Mouse (Mus musculus): Measurements from ENCODE around the gene Mettl23. TPM values are rescaled to one million over a fixed set of nuclear protein-coding genes. Genes with fewer than 3 reads are reported as not detected.

Gene Mettl23
- polyA plus RNA-seq, 1 experiment, result 45.5 TPM

DNA sequence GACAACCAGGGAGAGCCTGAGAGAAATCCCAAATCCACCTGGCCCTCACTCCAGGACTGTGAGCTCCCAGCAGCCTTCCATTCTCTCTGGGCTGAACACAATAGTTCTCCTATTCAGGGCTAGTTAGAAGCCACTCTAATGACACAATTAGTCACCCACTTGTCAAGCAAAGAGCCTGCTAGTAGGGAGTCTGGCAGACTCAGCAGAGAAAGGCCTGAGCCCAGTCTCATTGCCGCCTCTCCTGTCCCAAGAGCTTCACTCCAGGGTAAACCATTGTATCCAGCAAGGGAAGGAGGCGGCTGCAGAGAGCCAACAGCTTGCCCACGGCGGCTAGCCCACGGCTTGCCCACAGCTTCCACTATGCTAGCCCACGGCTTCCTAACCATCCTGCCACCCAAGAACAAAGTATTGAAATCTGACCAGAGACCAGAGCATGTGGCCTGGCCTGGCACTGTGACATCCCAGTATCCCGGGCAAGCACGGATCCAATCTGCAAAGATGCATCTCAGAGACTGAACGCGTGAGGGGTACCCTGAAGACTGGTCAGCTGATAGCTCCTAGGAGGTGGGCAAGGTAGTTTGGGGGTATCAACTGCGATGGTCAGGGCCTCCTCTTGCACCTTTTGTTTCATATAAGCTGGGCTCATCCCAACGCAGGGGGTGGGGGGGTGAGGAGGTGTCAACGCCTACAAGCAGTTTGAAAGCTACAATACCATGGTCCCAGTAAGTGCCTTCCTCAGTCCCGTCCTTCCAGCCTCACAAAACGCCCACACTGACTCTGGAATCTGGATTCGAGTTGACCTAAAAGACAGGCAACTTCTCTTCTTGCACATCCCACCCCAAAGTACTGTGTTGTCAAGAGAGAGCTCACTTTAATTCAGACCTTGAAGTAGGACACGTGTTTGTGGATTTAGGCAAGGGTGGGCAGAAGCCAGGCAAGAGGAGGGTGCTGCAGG lies 16.3 kb upstream of the Mettl23 start:
- TF ChIP-seq CTCF (IDR thresholded peaks at IDR 0.05; ENCODE audit: control insufficient read depth, insufficient read depth, insufficient replicate concordance, low read depth, low read length), result no peak
- TF ChIP-seq POLR2A (IDR thresholded peaks at IDR 0.05; ENCODE audit: control insufficient read depth, low read depth, low read length), result no peak
- peaks cover 20% of the 10 kb centered on the region for H3K4me1 ChIP-seq (ENCODE audit: control insufficient read depth, insufficient read depth, low read length)
- peak overlapping the region; percentile 73; the same call in 1 of the 2 replicates for H3K27ac ChIP-seq (ENCODE audit: control insufficient read depth, insufficient read depth, low read depth, low read length)

DNA sequence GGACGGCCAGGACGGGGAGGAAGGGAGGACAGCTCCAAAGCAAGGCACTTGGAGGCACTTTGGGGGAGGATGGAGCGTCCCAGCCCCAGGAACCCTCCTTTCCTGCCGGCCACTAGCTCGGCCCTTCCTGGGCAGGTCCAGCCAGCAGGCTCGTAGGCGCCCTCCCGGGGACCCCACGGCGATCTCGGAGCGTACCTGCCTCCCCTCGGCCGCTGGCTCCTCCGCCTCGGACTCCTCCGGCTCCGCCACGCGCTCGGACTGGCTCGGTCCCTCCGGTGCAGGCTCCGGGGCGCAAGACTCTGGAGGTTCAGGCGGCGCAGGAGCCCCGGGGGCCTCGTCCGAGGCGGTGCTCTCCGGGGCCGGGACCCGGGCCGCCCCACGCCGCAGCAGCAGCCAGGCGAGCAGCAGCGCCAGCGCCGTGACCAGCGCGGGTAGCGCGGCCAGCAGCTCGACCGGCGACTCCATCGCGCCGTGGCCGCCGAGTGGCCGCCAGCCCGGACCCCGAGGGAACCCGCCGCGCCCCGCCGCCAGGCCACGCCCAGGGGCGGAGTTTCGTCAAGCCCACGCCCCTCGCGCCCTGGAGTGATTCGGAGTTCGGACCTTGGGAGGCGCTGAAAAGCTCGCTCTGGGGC lies 15.4 kb upstream of the Mettl23 start, which contains the start of gene Mxra7:
Gene Mxra7 (minus strand): TSS at position 513 of the 632 bp plus-strand sequence.
- Histone ChIP-seq H3K4me1 (ENCODE audit: control insufficient read depth, insufficient read depth, low read length) (peaks cover 20% of the 10 kb centered on the region), H3K27ac (ENCODE audit: control insufficient read depth, insufficient read depth, low read depth, low read length) (peak within 1 kb of the TSS; percentile 73), H3K4me3 (ENCODE audit: control insufficient read depth, low read depth, low read length) (peak within 1 kb of the TSS; percentile 78), H3K36me3 (ENCODE audit: control insufficient read depth, insufficient read depth, low read length) (no peaks in the 10 kb centered on the region), H3K27me3 (ENCODE audit: control insufficient read depth, insufficient read depth, low read length) (no peaks in the 10 kb centered on the region)
- TF ChIP-seq CTCF (IDR thresholded peaks at IDR 0.05; ENCODE audit: control insufficient read depth, insufficient read depth, insufficient replicate concordance, low read depth, low read length), result no peak
- peak; percentile 65; the same call in 1 of the 2 replicates for TF ChIP-seq POLR2A (IDR thresholded peaks at IDR 0.05; ENCODE audit: control insufficient read depth, low read depth, low read length)

More for the DNA sequence above, 16.3 kb upstream of the Mettl23 start:
- Histone ChIP-seq H3K36me3 (ENCODE audit: control insufficient read depth, insufficient read depth, low read length) (no peaks in the 10 kb centered on the region), H3K27me3 (ENCODE audit: control insufficient read depth, insufficient read depth, low read length) (no peaks in the 10 kb centered on the region), H3K4me3 (ENCODE audit: control insufficient read depth, low read depth, low read length) (peak overlapping the region; percentile 78)

DNA sequence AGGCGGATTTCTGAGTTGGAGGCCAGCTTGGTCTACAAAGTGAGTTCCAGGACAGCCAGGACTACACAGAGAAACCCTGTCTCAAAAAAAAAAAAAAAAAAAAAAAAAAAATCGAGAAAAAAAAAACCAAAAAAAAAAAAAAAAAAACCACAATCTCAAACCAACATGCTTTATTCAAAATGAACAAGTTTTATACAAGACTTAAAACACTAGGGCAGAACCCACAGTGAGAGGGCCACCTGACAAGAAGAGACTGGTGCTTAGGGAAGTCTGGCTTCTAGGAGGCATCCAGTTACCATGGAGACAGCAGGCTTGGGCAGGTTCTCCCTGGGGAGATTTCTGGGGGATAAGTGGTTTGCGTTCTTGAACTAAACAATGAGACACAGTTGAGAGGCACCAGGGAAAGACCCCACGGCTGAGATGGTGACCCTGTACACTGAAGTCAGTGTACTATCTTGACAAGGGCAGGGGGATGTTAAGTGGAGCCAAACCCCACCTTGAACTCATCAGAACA lies 10.8 kb upstream of the Mettl23 start:
- H3K4me3 ChIP-seq (ENCODE audit: control insufficient read depth, low read depth, low read length), result no peak overlapping the region
- peaks cover 16% of the 10 kb centered on the region for H3K4me1 ChIP-seq (ENCODE audit: control insufficient read depth, insufficient read depth, low read length)
- no peak overlapping the region for H3K27ac ChIP-seq (ENCODE audit: control insufficient read depth, insufficient read depth, low read depth, low read length)
- TF ChIP-seq CTCF (IDR thresholded peaks at IDR 0.05; ENCODE audit: control insufficient read depth, insufficient read depth, insufficient replicate concordance, low read depth, low read length) (no peak), POLR2A (IDR thresholded peaks at IDR 0.05; ENCODE audit: control insufficient read depth, low read depth, low read length) (no peak)
- no peaks in the 10 kb centered on the region for H3K36me3 ChIP-seq (ENCODE audit: control insufficient read depth, insufficient read depth, low read length)
- H3K27me3 ChIP-seq (ENCODE audit: control insufficient read depth, insufficient read depth, low read length), result no peaks in the 10 kb centered on the region

DNA sequence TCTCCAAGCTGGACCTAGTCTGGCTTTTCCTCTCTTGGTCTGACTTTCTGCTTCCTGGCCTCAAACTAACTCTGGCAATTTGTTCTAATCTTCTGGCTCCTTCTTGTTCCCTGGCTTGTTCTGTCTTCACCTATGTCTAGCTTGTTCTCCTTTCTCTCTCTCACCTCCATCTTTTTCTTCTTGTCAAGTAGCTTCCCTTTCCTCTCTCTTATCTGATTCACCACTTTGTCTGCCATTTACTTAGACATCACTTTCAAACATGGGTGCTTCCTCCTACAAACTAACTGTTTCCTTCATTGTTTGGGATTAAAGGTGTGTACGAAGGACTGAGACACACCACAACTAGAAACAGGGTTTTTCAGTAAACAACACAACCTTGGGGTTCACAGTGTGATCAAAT lies 8.1 kb upstream of the Mettl23 start:
- Histone ChIP-seq H3K27ac (ENCODE audit: control insufficient read depth, insufficient read depth, low read depth, low read length) (no peak overlapping the region), H3K4me1 (ENCODE audit: control insufficient read depth, insufficient read depth, low read length) (peaks cover 2% of the 10 kb centered on the region), H3K27me3 (ENCODE audit: control insufficient read depth, insufficient read depth, low read length) (no peaks in the 10 kb centered on the region), H3K36me3 (ENCODE audit: control insufficient read depth, insufficient read depth, low read length) (peaks cover 6% of the 10 kb centered on the region), H3K4me3 (ENCODE audit: control insufficient read depth, low read depth, low read length) (no peak overlapping the region)
- TF ChIP-seq POLR2A (IDR thresholded peaks at IDR 0.05; ENCODE audit: control insufficient read depth, low read depth, low read length), result no peak
- no peak for TF ChIP-seq CTCF (IDR thresholded peaks at IDR 0.05; ENCODE audit: control insufficient read depth, insufficient read depth, insufficient replicate concordance, low read depth, low read length)

DNA sequence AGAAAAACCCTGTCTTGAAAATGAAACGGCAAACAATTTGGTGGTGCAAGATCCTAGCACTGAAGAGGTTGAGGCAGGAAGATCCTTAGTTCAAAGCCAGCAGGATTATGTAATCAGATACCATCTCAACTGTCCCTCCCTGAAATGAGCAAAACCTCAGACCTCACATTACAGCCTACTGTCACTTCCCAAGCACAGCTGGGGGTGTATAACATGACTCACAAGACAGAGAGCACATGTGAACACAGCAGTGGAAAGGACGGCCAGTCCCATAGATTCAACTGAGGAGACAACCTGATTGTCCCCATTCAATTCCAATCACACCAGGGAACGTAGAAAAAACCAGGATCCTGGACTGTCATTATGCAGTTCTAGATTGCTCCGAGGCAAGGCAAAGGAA lies 6.8 kb upstream of the Mettl23 start:
- no peak for TF ChIP-seq POLR2A (IDR thresholded peaks at IDR 0.05; ENCODE audit: control insufficient read depth, low read depth, low read length)
- no peak for TF ChIP-seq CTCF (IDR thresholded peaks at IDR 0.05; ENCODE audit: control insufficient read depth, insufficient read depth, insufficient replicate concordance, low read depth, low read length)
- H3K4me3 ChIP-seq (ENCODE audit: control insufficient read depth, low read depth, low read length), result no peak overlapping the region
- H3K27me3 ChIP-seq (ENCODE audit: control insufficient read depth, insufficient read depth, low read length), result no peaks in the 10 kb centered on the region
- H3K27ac ChIP-seq (ENCODE audit: control insufficient read depth, insufficient read depth, low read depth, low read length), result no peak overlapping the region
- H3K36me3 ChIP-seq (ENCODE audit: control insufficient read depth, insufficient read depth, low read length), result peaks cover 7% of the 10 kb centered on the region
- peaks cover 2% of the 10 kb centered on the region for H3K4me1 ChIP-seq (ENCODE audit: control insufficient read depth, insufficient read depth, low read length)

DNA sequence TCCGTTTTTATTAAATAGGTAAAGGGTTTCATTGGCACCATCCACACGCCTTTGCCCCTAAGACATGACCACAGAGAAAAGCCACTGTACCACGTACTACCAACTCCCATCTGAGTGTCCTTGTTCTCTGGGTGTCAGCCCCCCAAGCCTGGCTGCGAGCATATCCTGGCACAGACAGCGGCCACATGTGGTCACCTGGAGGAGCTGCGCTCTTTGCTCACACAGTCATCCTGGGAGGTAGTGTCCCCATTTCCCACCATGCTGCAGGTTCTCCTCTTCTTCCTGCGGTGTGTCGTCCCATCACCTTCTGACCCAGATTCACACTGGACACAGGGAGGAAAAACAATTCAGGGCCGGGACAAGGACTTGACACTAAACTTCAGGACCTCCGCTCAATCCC lies 5.6 kb upstream of the Mettl23 start:
- Histone ChIP-seq H3K4me3 (ENCODE audit: control insufficient read depth, low read depth, low read length) (no peak overlapping the region), H3K4me1 (ENCODE audit: control insufficient read depth, insufficient read depth, low read length) (peaks cover 4% of the 10 kb centered on the region; the same call in 1 of the 2 replicates), H3K36me3 (ENCODE audit: control insufficient read depth, insufficient read depth, low read length) (peaks cover 9% of the 10 kb centered on the region), H3K27me3 (ENCODE audit: control insufficient read depth, insufficient read depth, low read length) (no peaks in the 10 kb centered on the region), H3K27ac (ENCODE audit: control insufficient read depth, insufficient read depth, low read depth, low read length) (no peak overlapping the region)
- no peak for TF ChIP-seq POLR2A (IDR thresholded peaks at IDR 0.05; ENCODE audit: control insufficient read depth, low read depth, low read length)
- no peak for TF ChIP-seq CTCF (IDR thresholded peaks at IDR 0.05; ENCODE audit: control insufficient read depth, insufficient read depth, insufficient replicate concordance, low read depth, low read length)

DNA sequence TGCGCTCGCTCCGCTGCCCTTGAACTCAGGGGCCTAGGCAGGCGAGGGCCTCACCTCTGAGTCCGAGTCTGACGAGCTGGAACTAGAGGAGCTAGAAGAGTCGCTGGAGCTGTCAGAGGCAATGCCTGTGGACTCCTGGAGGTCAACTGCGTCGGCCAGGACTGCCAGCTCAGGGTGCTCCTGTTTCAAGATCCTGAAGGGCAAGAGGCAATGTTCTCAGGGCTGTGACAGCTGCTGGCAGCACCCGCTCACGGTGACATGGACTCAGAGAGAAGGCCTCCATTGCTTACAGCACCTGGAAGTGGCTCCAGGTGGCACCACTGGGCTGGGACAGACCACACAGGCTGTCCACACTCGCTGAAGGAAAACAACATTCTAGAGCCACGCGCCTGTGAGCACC lies 4.1 kb upstream of the Mettl23 start:
- H3K27ac ChIP-seq (ENCODE audit: control insufficient read depth, insufficient read depth, low read depth, low read length), result no peak overlapping the region
- TF ChIP-seq POLR2A (IDR thresholded peaks at IDR 0.05; ENCODE audit: control insufficient read depth, low read depth, low read length) (no peak), CTCF (IDR thresholded peaks at IDR 0.05; ENCODE audit: control insufficient read depth, insufficient read depth, insufficient replicate concordance, low read depth, low read length) (no peak)
- H3K4me3 ChIP-seq (ENCODE audit: control insufficient read depth, low read depth, low read length), result no peak overlapping the region
- peaks cover 10% of the 10 kb centered on the region for H3K36me3 ChIP-seq (ENCODE audit: control insufficient read depth, insufficient read depth, low read length)
- peaks cover 7% of the 10 kb centered on the region for H3K4me1 ChIP-seq (ENCODE audit: control insufficient read depth, insufficient read depth, low read length)
- no peaks in the 10 kb centered on the region for H3K27me3 ChIP-seq (ENCODE audit: control insufficient read depth, insufficient read depth, low read length)
